Mouse (Mus musculus): ENCODE measurements around the gene Taf5. TPM values are rescaled to one million over a fixed set of nuclear protein-coding genes. Genes with fewer than 3 reads are reported as not detected.

Gene Taf5
- polyA plus RNA-seq (2015; fragmentation: Nextera tagmentation; extraction: Ambion mirVana) = 3.8 and 4.7 TPM in 2 replicates

DNA sequence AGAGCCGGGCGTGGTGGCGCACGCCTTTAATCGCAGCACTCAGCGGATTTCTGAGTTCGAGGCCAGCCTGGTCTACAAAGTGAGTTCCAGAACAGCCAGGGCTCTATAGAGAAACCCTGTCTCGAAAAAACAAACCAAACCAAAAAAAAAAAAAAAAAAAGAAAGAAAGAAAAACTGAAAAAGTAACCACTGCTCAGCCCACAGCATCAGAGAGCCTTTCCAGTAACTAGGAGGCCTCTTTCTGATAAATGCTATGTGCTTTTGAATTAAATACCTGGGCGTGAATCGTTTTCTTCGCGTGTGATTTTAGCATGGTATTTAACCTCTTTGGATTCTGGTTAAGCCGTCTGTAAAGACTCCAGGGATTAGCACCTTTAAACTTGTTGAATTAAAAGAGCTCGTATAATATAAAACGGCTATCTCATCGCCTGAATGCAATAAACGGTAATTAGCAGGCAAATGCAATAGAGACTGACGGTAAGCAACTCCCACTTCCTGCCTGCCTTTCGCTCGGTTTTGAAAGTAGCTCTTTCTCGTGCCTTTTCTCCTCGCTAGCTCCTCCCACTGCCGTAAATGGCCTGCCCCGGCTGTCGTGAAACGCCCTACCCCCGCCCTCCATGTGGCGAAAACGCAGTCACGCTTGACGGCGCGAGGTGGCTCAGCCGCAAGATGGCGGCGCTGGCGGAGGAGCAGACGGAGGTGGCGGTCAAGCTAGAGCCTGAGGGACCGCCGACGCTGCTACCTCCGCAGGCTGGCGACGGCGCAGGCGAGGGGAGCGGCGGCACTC is at the start of gene Taf5:
Taf5 (plus strand) TSS at position 651 of the 787 bp plus-strand sequence.

DNA sequence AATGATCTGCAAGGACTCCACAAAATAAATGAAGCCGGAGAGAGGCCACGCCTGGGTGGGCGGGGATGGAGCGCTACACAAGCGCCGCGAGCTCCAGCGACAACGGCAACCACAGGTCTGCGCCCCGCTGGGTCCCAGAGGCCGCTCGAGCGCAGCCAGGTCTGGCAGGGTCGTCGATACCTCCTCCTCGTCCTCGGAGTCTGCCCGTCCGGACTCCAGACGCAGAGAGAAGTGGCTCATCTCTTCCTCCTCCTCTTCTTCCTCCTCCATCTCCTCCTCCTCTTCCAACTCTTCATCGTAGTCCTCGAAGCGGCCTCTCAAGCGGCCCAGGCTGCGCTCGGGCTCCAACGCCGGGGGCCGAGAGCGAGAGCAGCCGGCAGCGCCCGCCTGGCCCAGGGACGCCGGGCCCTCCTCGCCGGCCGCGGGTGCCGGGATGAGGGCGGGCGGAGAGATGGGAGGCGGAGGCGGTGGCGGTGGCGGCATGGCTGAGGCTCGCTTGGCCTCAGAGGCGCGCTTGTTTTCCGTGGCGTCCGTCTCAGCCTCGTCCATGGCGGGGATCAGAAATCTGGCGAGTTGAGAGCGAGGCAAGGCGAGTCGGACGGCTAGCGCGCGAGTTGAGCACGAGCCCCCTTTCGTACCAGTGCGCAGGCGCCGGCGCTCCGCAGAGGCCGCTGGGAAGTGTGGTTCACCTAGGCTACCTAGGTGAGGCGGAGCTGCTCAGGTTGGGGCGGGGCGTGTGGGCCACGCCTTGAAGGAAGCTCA is 17.1 kb upstream of the Taf5 start, which contains the start of gene Pcgf6:
Pcgf6 (minus strand) TSS at position 636 of the 762 bp plus-strand sequence.

DNA sequence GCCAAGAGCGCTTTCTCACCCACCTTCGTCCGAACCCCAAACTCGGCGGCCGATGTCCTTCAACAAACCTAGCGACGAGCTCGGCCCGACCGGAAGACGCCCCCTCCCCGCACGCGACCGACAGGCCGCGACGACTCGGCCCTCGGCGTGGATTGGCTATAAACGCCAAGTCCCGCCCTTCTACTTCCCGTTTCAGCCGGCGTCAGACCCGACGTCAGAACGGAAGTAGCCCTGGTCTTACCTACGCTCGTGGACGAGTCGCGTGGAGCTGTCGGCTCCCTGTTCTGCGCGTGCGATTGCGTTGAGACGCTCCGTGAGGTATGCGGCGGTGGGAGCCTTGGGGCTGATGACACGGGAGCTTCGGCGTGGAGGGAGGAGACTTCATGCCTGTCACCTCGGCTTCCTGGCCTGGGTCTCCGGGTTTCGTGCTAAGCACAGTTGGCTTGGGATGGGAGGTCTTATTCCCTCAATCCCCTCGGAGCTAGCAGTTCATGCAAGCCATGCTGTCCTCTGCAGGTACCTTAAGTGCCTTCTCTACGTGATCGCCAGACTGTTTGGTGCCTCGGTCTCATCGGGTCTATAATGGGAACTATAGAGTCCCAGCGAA is 23.1 kb downstream of the Taf5 start, which contains the start of the genes Usmg5 and Pdcd11:
Usmg5 (minus strand) TSS at position 98 of the 607 bp plus-strand sequence.
Pdcd11 (plus strand) TSS at position 219 of the 607 bp plus-strand sequence.

Other genes with a start within 250 kb of the Taf5 start
- gene Ina, start 53.0 kb upstream of the Taf5 start, polyA plus RNA-seq (2015; fragmentation: Nextera tagmentation; extraction: Ambion mirVana) = 258 and 265 TPM in 2 replicates
- 57.9 and 65.4 TPM in 2 replicates for gene Nt5c2, start 52.6 kb upstream of the Taf5 start, polyA plus RNA-seq (2015; fragmentation: Nextera tagmentation; extraction: Ambion mirVana)
- gene Pcgf6, start 16.8 kb upstream of the Taf5 start, polyA plus RNA-seq (2015; fragmentation: Nextera tagmentation; extraction: Ambion mirVana) = 22.3 and 24.7 TPM in 2 replicates
- 1,983 and 2,420 TPM in 2 replicates for gene Usmg5, start 22.9 kb downstream of the Taf5 start, polyA plus RNA-seq (2015; fragmentation: Nextera tagmentation; extraction: Ambion mirVana)
- 4.5 and 5.2 TPM in 2 replicates for gene Pdcd11, start 23.0 kb downstream of the Taf5 start, polyA plus RNA-seq (2015; fragmentation: Nextera tagmentation; extraction: Ambion mirVana)
- gene Calhm2, start 70.5 kb downstream of the Taf5 start, polyA plus RNA-seq (2015; fragmentation: Nextera tagmentation; extraction: Ambion mirVana) = 1.9 TPM in 2 replicates
- not detected in 2 replicates for gene Calhm1, start 76.5 kb downstream of the Taf5 start, polyA plus RNA-seq (2015; fragmentation: Nextera tagmentation; extraction: Ambion mirVana)
- 0.30 TPM in 1 of 2 replicates, not detected in the other for gene Calhm3, start 90.0 kb downstream of the Taf5 start, polyA plus RNA-seq (2015; fragmentation: Nextera tagmentation; extraction: Ambion mirVana)
- 20.9 and 21.9 TPM in 2 replicates for gene Neurl1a, start 111.1 kb downstream of the Taf5 start, polyA plus RNA-seq (2015; fragmentation: Nextera tagmentation; extraction: Ambion mirVana)

Measured in neural tube, postnatal 0 days (tissue).